Mouse (Mus musculus): Measurements from ENCODE around the gene Vmn1r189.
"Not testable (repeated sequence)": the region's sequence is repeated elsewhere in the genome, so short reads cannot be mapped to it uniquely, and the experiment has no call there.

Vmn1r189 gene

GRCm38 (mm10) chr13:22105724-22106123, at the start of gene Vmn1r189:
Vmn1r189 (minus strand) TSS chr13:22105824.
- DNase-seq (ENCODE audit: low spot score), result not testable (repeated sequence)

DNA sequence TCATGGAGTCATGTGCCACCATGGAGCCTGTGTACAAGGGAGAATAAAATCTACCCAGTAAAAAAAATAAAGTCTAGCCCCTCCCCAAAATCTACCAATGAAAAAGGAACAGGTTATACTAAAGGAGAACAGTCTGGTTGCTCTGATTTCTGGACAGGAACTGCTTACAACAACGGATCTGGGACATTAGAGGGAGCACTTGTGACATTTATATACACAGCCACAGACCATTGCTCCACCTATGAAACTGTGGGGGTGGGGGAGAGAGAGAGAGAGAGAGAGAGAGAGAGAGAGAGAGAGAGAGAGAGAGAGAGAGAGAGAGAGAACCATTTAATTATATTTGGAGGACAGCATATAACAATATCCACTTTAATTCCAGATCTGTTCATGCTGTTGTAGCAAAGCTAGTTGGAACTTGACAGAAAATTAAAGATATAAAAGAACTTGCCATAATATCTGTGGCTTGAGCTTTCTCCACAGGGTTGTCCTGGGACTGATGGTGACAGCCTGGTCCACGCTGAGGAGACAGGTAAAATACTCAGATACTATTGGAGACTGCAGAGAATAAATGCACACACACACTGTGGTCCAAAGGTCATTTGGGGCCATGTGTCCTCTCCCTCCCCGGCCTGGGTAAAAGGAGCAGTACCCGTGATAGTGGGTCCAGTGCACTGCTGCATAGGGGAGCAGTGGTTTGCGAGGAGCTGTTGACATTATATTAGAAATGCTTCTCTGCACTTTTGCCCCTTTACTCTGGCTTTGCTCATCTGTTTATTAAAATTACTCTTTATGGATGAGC, 31.1 kb upstream of the Vmn1r189 start:
- DNase-seq (ENCODE audit: low spot score), result peak; percentile 4

DNA sequence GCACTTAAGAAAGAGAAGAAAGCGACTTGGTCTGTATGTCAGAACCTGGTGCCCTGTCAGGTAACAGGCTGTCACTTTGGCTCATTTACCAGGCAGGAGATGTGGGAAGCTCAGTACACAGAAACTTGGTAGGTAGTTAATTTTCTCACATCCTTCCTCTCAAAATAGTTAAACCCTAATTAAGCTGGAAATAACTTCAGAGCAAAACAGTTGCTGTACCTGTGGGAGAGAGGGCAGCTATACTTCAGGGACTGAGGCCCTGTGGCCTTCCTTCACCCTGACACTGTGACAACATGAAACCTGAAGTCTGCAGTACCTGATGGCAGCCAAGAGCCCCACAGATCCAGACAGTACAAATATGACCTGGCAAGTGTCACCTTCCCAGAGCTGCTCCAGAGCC, 21.5 kb downstream of the Vmn1r189 start, which contains the start of gene Vmn1r188:
Gene Vmn1r188 (plus strand): TSS at position 301 of the 400 bp plus-strand sequence.
- not testable (repeated sequence) for DNase-seq (ENCODE audit: low spot score)

GRCm38 (mm10) chr13:22063468-22063867, 42.2 kb downstream of the Vmn1r189 start:
- no peak for DNase-seq (ENCODE audit: low spot score)

- no peak for DNase-seq (ENCODE audit: low spot score)
Measured at GRCm38 (mm10) chr13:22061422-22061821, 44.2 kb downstream of the Vmn1r189 start.

DNA sequence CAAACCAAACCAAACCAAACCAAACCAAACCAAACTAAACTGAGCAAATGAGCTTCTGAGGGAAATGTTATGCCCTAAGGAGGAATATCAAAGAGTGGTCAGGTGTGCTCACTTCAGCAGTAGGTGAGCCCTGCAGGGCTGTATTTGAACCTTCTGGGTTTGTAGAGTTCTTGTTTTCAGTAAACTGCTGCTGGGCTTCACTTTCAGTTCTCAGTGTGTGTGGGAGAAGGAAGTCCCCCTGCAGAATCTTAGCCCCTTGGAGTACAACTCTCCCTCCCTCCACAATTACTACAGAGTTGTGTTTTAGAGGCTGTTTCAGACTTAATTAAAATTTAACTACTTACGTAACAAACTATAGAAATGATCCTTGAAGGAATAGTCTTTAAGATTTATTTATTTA, 51.9 kb downstream of the Vmn1r189 start:
- DNase-seq (ENCODE audit: low spot score), result no peak

GRCm38 (mm10) chr13:22051523-22051859, 54.1 kb downstream of the Vmn1r189 start:
- no peak for DNase-seq (ENCODE audit: low spot score)

GRCm38 (mm10) chr13:22050591-22051522, 54.8 kb downstream of the Vmn1r189 start:
- DNase-seq (ENCODE audit: low spot score), result peak; percentile 99

Data from embryo, embryonic 10 days (tissue).